10 mouse cellular contexts compared by ENCODE assay signal in the genomic region with DNA sequence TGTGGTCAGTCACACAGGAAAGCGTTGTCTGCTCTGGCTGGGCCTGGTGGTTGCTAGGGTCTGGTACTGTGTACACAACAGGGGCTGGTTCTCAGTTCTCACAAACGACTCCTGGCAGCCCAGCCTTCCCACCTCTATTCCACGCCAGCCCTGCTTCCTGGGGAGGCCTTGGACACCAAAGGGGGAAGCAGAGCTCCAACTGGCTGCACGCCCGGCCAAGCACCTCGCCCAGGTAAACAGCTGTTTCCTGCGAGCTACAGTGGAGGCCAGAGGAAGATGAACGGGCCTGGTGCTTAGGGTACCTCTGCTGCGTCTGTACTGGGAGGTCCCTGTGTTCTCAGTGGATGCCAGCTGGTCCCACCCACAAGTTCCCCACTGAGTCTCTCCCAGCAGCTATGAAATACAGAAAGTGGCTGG. TPM values are rescaled to one million over a fixed set of nuclear protein-coding genes. Genes with fewer than 3 reads are reported as not detected.
A peak's percentile ranks its signal among the peaks of the same experiment; 100 is the strongest.
DNase-seq lines count a peak whose midpoint lies in the region; ATAC-seq and TF ChIP-seq lines count a peak whose summit lies in the region.
"Had no signal": no experiment of that assay in that cellular context is flagged by ENCODE, and none has a peak within 500 bp of the region (broad histone marks: within the 10 kb centered on the region; RNA-seq: fewer than 3 reads in every experiment).

No protein-coding gene starts in this region.

- no peak for TF ChIP-seq CTCF in thymus, adult 2 months (IDR thresholded peaks at IDR 0.05; ENCODE audit: borderline replicate concordance, control insufficient read depth, extremely low read depth, insufficient read depth, low read length, poor library complexity)

- TF ChIP-seq POLR2A in thymus, adult 2 months (IDR thresholded peaks at IDR 0.05; ENCODE audit: control insufficient read depth, extremely low read depth, insufficient read depth, low read length, poor library complexity), result no peak

- peak overlapping the region; percentile 25; the same call in 1 of the 2 replicates for H3K9ac ChIP-seq in limb, embryonic 13.5 days
- H3K9ac ChIP-seq: liver, embryonic 14.5 days had no signal

- WGBS in limb, embryonic 13.5 days, result 51% methylated on average over 9 of the region's 9 CpGs
- WGBS in thymus, adult 2 months, result 60% methylated on average over 9 of the region's 9 CpGs

- ATAC-seq in frontal cortex, adult (ENCODE audit: low TSS enrichment), result peak; percentile 78
- peak; percentile 45; the same call in 1 of the 2 replicates for ATAC-seq in limb, embryonic 13.5 days (ENCODE audit: low FRiP score, low read depth)

- H3K4me3 ChIP-seq in limb, embryonic 13.5 days, result no peak overlapping the region
- H3K4me3 ChIP-seq in thymus, adult 2 months (ENCODE audit: control insufficient read depth, insufficient read depth, low read length), result no peak overlapping the region

- DNase-seq in frontal cortex, postnatal 14 days (ENCODE audit: low spot score in 2 of 2), result no peak
- DNase-seq in cerebellum, postnatal 10 days, result peak; percentile 61 to 65
- DNase-seq in heart, postnatal 4 days, result peak; percentile 49
- peak; percentile 46 for DNase-seq in ovary, postnatal 14 days (ENCODE audit: low spot score)
- DNase-seq in urinary bladder, adult 2 months (ENCODE audit: low spot score), result no peak
- no peak for DNase-seq in thymus, adult 2 months

- peaks cover 62% of the 10 kb centered on the region for H3K4me1 ChIP-seq in limb, embryonic 13.5 days
- H3K4me1 ChIP-seq in thymus, adult 2 months (replicated peaks; ENCODE audit: control insufficient read depth, insufficient read depth, low read length), result no peaks in the 10 kb centered on the region

- H3K36me3 ChIP-seq in limb, embryonic 13.5 days, result peaks cover 12% of the 10 kb centered on the region
- H3K36me3 ChIP-seq in thymus, adult 2 months (ENCODE audit: control insufficient read depth, insufficient read depth, low read length), result no peaks in the 10 kb centered on the region

- 0 out of 2 replicates have a peak, but pooled peaks cover 1% of the 10 kb centered on the region for H3K9me3 ChIP-seq in limb, embryonic 13.5 days

- peak overlapping the region; percentile 21; the same call in 1 of the 2 replicates for H3K4me2 ChIP-seq in limb, embryonic 13.5 days (replicated peaks)

- H3K27ac ChIP-seq in limb, embryonic 13.5 days, result peak overlapping the region; percentile 83; the same call in 1 of the 2 replicates
- H3K27ac ChIP-seq in thymus, adult 2 months (ENCODE audit: control insufficient read depth, insufficient read depth, low read length), result no peak overlapping the region
- H3K27ac ChIP-seq: liver, embryonic 14.5 days had no signal

- H3K27me3 ChIP-seq in limb, embryonic 13.5 days, result no peaks in the 10 kb centered on the region
- H3K27me3 ChIP-seq in thymus, adult 2 months (ENCODE audit: control insufficient read depth, insufficient read depth, low read length), result no peaks in the 10 kb centered on the region
- H3K27me3 ChIP-seq: CH12.LX had no signal

RNA-seq across cellular contexts. Expression of a gene that starts 29.9 kb away (rescaled TPM):
- total RNA-seq in heart, postnatal 4 days (2021), result 10 to 100 TPM; 12.8 to 15.4 TPM
- polyA plus RNA-seq in limb, embryonic 13.5 days (2015; fragmentation: Nextera tagmentation; extraction: Ambion mirVana), result 26.7 and 29.9 TPM in 2 replicates
- 7.9 and 11.7 TPM in 2 replicates for polyA plus RNA-seq in urinary bladder, adult 2 months (2012; rRNA removed)
- polyA plus RNA-seq in thymus, adult 2 months (2012; rRNA removed), result 43.9 and 49.0 TPM in 2 replicates

RNA-seq across cellular contexts. Expression of a gene that starts 36.1 kb away (rescaled TPM):
- total RNA-seq in heart, postnatal 4 days (2021), result 1 to 10 TPM; 2.5 to 2.6 TPM
- polyA plus RNA-seq in limb, embryonic 13.5 days (2015; fragmentation: Nextera tagmentation; extraction: Ambion mirVana), result 26.4 and 40.8 TPM in 2 replicates
- 0.22 and 0.23 TPM in 2 replicates for polyA plus RNA-seq in urinary bladder, adult 2 months (2012; rRNA removed)
- 4.1 and 4.7 TPM in 2 replicates for polyA plus RNA-seq in thymus, adult 2 months (2012; rRNA removed)

RNA-seq across cellular contexts. Expression of a gene that starts 56.4 kb away (rescaled TPM):
- total RNA-seq in heart, postnatal 4 days (2021), result 10 to 100 TPM; 44.1 to 45.9 TPM
- polyA plus RNA-seq in limb, embryonic 13.5 days (2015; fragmentation: Nextera tagmentation; extraction: Ambion mirVana), result 18.7 and 19.5 TPM in 2 replicates
- 16.4 and 30.5 TPM in 2 replicates for polyA plus RNA-seq in urinary bladder, adult 2 months (2012; rRNA removed)
- 76.0 and 104 TPM in 2 replicates for polyA plus RNA-seq in thymus, adult 2 months (2012; rRNA removed)

Comparison
In these comparisons a context has a peak if more than half of its experiments do, and no peak if none do; other contexts are left out.
1. DNase-seq: peak in cerebellum, postnatal 10 days (2 of 2), heart, postnatal 4 days (single experiment) and ovary, postnatal 14 days (single experiment); none in frontal cortex, postnatal 14 days (0 of 2), urinary bladder, adult 2 months (single experiment) and thymus, adult 2 months (single experiment).